Mouse (Mus musculus): Measurements from ENCODE around the gene Klf12. TPM values are rescaled to one million over a fixed set of nuclear protein-coding genes. Genes with fewer than 3 reads are reported as not detected.

Klf12 gene
- total RNA-seq, 2 experiments from 2014 or later: 19.0 to 20.2 TPM

GRCm38 (mm10) chr14:100156639-100157038, 127.8 kb downstream of the Klf12 start:
- no peak for DNase-seq (ENCODE audit: low spot score in 2 of 2)

- no peak for DNase-seq (ENCODE audit: low spot score in 2 of 2)
Observed at GRCm38 (mm10) chr14:100147666-100148065, 136.8 kb downstream of the Klf12 start.

- DNase-seq (ENCODE audit: low spot score in 2 of 2): no peak
Observed at GRCm38 (mm10) chr14:100140370-100140769, 144.1 kb downstream of the Klf12 start.

GRCm38 (mm10) chr14:100134304-100134703, 150.2 kb downstream of the Klf12 start:
- no peak for DNase-seq (ENCODE audit: low spot score in 2 of 2)

GRCm38 (mm10) chr14:100132479-100132878, 152.0 kb downstream of the Klf12 start:
- no peak for DNase-seq (ENCODE audit: low spot score in 2 of 2)

- DNase-seq (ENCODE audit: low spot score in 2 of 2): no peak
Observed at GRCm38 (mm10) chr14:100126126-100126525, 158.4 kb downstream of the Klf12 start.

- DNase-seq (ENCODE audit: low spot score in 2 of 2): no peak
Observed at GRCm38 (mm10) chr14:100121075-100121474, 163.4 kb downstream of the Klf12 start.

GRCm38 (mm10) chr14:100119866-100120265, 164.6 kb downstream of the Klf12 start:
- no peak for DNase-seq (ENCODE audit: low spot score in 2 of 2)

GRCm38 (mm10) chr14:100113419-100113818, 171.1 kb downstream of the Klf12 start:
- DNase-seq (ENCODE audit: low spot score in 2 of 2): no peak

GRCm38 (mm10) chr14:100111735-100112134, 172.7 kb downstream of the Klf12 start:
- no peak for DNase-seq (ENCODE audit: low spot score in 2 of 2)

GRCm38 (mm10) chr14:100109563-100109962, 174.9 kb downstream of the Klf12 start:
- DNase-seq (ENCODE audit: low spot score in 2 of 2): no peak

GRCm38 (mm10) chr14:100105570-100105969, 178.9 kb downstream of the Klf12 start:
- DNase-seq (ENCODE audit: low spot score in 2 of 2): no peak

- DNase-seq (ENCODE audit: low spot score in 2 of 2): no peak
Observed at GRCm38 (mm10) chr14:100104818-100105217, 179.7 kb downstream of the Klf12 start.

GRCm38 (mm10) chr14:100103818-100104217, 180.7 kb downstream of the Klf12 start:
- no peak for DNase-seq (ENCODE audit: low spot score in 2 of 2)

- no peak for DNase-seq (ENCODE audit: low spot score in 2 of 2)
Observed at GRCm38 (mm10) chr14:100097208-100098189, 187.0 kb downstream of the Klf12 start.

GRCm38 (mm10) chr14:100095730-100096129, 188.7 kb downstream of the Klf12 start:
- DNase-seq (ENCODE audit: low spot score in 2 of 2): no peak

GRCm38 (mm10) chr14:100090517-100090916, 194.0 kb downstream of the Klf12 start:
- DNase-seq (ENCODE audit: low spot score in 2 of 2): no peak

GRCm38 (mm10) chr14:100079620-100080019, 204.9 kb downstream of the Klf12 start:
- no peak for DNase-seq (ENCODE audit: low spot score in 2 of 2)

GRCm38 (mm10) chr14:100072431-100073195, 211.9 kb downstream of the Klf12 start:
- DNase-seq (ENCODE audit: low spot score in 2 of 2): no peak

GRCm38 (mm10) chr14:100069543-100070090, 214.9 kb downstream of the Klf12 start:
- DNase-seq (ENCODE audit: low spot score in 2 of 2): no peak

GRCm38 (mm10) chr14:100068715-100069114, 215.8 kb downstream of the Klf12 start:
- no peak for DNase-seq (ENCODE audit: low spot score in 2 of 2)

- no peak for DNase-seq (ENCODE audit: low spot score in 2 of 2)
Observed at GRCm38 (mm10) chr14:100062516-100062915, 222.0 kb downstream of the Klf12 start.

All from gastrocnemius, postnatal 4 days (tissue).